Mouse (Mus musculus) heart, postnatal 0 days (tissue): ENCODE measurements around the gene Cbl.

Experiments
- CTCF ChIP-seq: IDR thresholded peaks from 2 replicates; pipeline ENCODE4 v1.5.1; 2016; ENCODE audit warnings: antibody characterized with exemption, control low read depth, low read depth
- EP300 ChIP-seq: IDR thresholded peaks from 2 replicates; pipeline ENCODE4 v1.6.1; 2016; ENCODE audit warnings: antibody characterized with exemption, low read depth

GRCm38 (mm10) chr9:44132200-44132599 is 101.6 kb downstream of the Cbl start:
- TF ChIP-seq CTCF (no peak), EP300 (no peak)
